Mouse (Mus musculus) splenic B cell, adult 2 months (primary cell): ENCODE measurements around the gene Tyro3.

Experiments
- DNase-seq: peaks from one replicate; pipeline ENCODE4 v3.0.0-alpha.2; 2011; ENCODE audit warnings: low read depth, low spot score
- H3K27me3 ChIP-seq: 2 replicates; pipeline ENCODE4 v1.6.1; 2012; ENCODE audit warnings: mild to moderate bottlenecking, low read length, moderate library complexity, mixed read lengths; ENCODE audit not compliant: control insufficient read depth, poor library complexity, insufficient read depth, severe bottlenecking
- H3K36me3 ChIP-seq: 2 replicates; pipeline ENCODE4 v1.6.1; 2012; ENCODE audit warnings: mild to moderate bottlenecking, low read length, moderate library complexity, mixed read lengths; ENCODE audit not compliant: control insufficient read depth, poor library complexity, insufficient read depth, severe bottlenecking

Tyro3 gene

DNA sequence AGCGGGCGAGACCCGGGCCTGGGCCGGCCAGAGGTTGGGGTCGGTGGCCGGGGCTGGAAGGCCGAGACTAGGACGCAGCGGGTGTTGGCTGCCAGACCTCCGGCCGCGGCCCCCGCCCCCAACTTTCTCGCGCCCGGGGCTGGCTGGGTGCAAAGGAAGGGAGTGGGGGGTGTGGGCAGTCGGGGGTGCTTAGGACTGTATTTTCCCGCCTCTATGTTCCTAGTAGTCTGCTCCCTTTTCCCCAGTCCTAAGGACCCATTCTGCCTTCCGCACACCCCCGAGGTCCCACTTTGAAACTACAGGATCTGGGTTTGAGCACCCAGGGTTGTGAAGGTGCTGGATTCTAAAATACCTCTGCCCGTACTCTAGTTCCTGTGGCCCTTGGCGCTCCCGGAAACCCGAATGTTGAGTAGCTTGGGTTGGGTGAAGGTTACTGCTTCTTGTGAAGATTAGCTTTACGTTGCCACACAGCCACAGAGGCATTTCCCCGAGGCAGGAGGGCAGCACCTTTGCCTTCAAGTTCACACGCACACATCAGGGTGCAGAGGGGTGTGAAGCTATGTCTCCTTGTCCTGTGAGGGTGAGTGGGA lies 2.5 kb downstream of the Tyro3 start:
- no peaks in the 10 kb centered on the region for H3K36me3 ChIP-seq
- no peaks in the 10 kb centered on the region for H3K27me3 ChIP-seq
- peak; percentile 31 for DNase-seq

DNA sequence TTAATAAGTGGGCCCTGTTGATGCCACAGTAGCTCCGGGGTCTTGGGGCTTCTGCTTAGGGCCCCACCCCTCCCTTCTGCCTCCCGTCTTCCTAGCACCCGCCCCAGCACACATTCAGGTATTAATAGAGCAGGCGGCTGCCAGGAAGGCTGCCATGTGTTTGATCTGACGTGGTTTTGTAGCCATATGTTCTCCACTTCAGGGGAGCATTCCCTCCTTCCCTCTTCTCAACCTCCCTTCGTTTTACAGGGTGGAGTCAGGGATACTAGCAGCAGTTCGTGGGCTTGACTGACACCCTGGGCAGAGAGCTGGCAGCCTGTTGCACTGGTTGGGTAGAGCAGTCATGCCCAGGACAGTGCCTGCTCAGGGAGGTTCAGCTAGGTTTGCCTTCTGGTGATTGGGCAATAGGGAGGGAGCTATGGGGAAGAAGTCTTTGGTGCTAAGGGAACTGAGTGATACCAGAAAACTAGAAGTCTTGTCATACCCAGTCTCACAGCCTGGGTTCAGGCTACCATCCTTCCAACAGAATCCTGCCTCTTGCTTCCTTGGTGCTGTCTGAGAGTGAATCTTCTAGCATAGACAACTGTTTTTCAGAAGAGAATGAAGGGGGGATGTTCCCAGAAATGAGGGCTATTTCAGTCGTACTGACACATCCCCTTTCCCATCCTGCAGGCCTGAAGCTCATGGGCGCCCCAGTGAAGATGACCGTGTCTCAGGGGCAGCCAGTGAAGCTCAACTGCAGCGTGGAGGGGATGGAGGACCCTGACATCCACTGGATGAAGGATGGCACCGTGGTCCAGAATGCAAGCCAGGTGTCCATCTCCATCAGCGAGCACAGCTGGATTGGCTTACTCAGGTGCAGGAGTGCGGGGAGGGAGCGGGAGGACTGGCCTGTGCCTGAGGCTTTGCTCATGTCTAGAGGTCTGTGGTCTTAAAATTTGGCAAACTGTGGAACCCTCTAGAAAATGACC lies 3.6 kb downstream of the Tyro3 start:
- Histone ChIP-seq H3K36me3 (no peaks in the 10 kb centered on the region), H3K27me3 (no peaks in the 10 kb centered on the region)
- no peak for DNase-seq

DNA sequence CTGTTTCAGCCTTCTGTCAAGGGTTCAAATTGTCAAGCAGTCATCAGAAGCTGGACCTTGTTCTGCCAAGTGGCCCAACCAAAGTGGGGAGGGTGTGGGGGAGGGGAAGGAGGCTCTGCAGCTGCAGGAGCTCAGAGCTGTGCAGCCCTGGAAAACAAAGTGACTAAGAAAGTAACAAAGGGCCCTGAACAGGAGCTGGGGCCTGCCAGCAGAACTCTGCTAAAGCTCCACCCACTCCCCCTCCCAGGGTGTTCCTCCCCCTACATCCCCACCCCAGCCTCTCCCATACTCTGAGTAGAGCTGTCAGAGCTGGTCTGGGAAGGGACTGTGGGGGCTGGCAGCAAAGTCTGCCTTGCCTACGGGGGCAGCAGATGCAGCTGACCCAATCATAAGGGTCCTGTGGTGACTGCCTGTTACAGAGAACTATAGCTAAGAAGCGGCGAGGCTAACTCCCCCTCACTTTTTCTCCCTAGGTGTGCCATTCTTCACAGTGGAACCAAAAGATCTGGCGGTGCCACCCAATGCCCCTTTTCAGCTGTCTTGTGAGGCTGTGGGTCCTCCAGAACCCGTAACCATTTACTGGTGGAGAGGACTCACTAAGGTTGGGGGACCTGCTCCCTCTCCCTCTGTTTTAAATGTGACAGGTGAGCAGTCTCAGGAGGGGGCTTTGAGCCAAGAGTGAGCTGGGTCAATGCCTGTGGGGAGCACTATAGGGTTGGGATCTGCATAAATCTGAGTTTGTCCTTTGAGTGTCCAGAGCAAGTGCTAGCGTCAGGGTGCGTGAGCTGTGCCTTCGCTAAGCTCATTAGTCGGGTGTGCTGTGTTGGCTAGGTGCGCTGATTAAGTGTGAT lies 5.5 kb downstream of the Tyro3 start:
- H3K27me3 ChIP-seq = no peaks in the 10 kb centered on the region
- no peak for DNase-seq

DNA sequence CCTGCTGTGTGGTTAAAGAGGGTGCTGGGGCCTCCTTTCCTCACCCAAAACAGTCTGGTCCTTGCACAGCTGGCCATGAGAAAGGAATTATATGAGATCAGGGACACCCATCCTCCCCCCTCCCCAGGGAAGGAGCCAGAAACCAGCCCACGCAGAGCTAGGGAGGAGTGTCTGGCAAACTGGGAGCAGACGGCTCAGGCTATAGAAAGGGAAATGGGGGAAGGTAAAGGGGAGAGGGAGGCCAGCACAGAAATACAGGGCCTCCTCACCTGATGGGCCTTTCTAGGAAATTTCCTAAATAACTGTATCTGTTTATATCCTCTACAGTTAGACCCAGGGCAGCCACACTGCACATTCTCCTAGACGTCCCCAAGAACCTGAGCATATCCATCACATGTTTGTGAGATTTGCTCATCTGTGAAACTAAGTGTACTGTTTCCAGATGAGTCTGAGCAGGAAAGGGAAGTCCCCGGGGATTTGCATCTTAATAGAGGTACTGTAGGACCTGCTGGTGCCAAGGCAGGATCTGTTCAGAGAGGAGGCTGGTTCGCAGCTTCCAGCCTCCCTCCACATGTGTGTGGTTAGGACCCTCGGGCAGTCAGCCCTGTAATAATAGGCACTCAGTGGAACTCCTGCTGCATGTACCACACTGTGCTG lies 6.2 kb downstream of the Tyro3 start:
- DNase-seq = no peak
- Histone ChIP-seq H3K27me3 (no peaks in the 10 kb centered on the region), H3K36me3 (no peaks in the 10 kb centered on the region)

More for the DNA sequence above, 5.5 kb downstream of the Tyro3 start:
- H3K36me3 ChIP-seq = no peaks in the 10 kb centered on the region

DNA sequence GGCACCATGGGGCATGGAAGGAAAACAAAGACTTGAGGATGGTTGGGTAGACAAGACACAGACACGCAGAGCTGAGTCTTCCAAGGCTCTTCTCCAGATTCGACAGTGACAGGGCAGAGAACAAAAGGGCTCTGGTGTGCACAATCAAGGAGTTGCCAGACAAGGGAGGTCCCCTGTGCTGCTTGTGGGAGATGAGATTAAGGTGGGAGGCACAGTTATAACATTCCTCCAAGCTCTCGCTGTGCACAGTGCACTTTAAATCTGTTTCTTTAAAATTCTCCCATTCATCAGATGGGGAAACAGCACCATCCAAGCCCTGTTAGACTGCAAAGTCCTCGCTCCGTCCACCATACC lies 6.7 kb downstream of the Tyro3 start:
- DNase-seq = no peak
- Histone ChIP-seq H3K36me3 (no peaks in the 10 kb centered on the region), H3K27me3 (no peaks in the 10 kb centered on the region)

DNA sequence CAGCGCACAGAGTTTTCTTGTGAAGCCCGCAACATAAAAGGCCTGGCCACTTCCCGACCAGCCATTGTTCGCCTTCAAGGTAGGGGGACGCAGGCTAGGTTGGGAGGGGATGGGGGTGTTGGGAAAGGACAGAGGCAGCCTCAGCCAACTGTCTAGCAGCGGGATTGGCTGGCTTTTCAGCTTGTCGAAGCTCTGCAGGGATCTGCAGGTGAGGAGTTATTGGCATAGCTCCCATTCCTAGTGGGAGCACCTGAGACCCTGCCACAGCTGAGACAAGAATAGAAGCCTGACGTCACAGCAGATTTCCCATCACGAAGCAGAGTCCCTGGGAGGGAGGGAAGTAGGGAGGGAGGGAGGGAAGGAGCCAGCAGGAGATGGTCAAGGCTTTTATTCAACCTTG lies 7.2 kb downstream of the Tyro3 start:
- no peak for DNase-seq
- Histone ChIP-seq H3K27me3 (no peaks in the 10 kb centered on the region), H3K36me3 (no peaks in the 10 kb centered on the region)

DNA sequence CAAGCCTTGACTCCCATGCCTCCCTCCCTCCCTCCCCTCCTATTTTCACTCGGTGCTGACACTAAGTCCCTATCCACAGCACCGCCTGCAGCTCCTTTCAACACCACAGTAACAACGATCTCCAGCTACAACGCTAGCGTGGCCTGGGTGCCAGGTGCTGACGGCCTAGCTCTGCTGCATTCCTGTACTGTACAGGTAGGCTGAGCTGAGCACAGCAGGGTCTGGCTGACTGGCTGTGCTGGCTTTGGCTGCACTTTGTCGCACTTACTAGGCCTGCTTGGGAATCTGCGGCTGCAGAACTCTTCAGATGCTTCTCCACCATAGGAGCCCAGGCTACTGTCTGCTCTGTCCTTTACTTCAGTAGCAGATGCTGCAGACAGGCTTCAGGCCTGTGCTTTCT lies 8.0 kb downstream of the Tyro3 start:
- H3K27me3 ChIP-seq = no peaks in the 10 kb centered on the region
- no peaks in the 10 kb centered on the region for H3K36me3 ChIP-seq
- DNase-seq = no peak

DNA sequence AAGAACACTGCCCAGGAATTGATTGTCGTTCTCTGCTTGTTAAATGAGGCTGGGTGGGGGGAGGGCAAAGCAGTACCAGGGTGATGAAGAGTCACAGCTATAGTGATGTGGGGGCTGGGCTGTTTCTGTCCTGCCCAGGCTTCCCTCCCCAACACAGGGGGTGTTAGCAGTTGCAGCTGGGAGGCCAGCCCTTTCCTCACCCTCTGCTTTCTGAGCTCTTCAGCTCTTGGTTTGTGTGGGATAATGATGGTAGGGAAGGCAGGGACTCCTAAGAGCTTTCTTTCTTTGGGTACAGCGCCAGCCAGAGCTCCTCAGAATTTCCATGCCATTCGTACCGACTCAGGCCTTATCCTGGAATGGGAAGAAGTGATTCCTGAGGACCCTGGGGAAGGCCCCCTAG lies 10.9 kb downstream of the Tyro3 start:
- no peaks in the 10 kb centered on the region for H3K36me3 ChIP-seq
- DNase-seq = no peak
- no peaks in the 10 kb centered on the region for H3K27me3 ChIP-seq

DNA sequence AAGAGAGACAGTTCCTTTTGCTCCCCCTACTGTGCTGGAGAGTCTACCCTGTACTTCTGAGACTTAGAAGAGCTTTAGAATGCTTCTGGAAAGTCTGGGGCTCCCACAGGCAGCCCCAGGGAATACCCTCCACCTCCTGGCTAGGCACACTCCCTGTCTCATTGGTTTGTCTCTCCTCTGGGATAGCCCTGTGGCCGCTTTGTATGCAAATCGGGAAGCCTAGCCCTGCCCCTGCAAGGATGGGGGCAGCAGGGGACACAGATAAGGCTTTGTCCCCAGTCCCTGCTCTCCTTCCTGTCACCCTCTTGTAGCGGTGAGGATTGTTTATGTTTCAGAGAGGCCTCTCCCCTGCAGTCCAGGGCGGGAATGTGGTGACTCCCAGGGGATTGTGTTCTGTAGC lies 11.3 kb downstream of the Tyro3 start:
- no peak for DNase-seq
- H3K27me3 ChIP-seq = no peaks in the 10 kb centered on the region
- H3K36me3 ChIP-seq = no peaks in the 10 kb centered on the region

DNA sequence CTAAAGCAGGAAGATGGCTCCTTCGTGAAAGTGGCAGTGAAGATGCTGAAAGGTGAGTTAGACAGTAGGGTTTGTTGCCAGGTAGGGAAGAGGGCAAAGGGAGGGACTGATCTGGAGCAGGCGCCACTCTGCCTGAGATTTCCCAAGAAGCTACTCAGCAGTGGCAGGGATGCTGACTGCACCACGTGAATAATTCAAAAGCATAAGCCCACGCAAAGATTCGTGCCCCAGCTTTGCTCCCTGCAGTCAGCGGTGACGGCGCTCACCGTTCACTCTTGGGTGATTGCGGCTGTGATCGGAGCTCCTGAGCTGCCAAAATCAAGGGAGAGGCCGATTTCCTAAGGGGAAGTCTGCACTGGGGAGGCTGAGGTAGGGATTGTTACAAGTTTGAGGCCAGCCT lies 13.4 kb downstream of the Tyro3 start:
- DNase-seq = no peak
- H3K36me3 ChIP-seq = no peaks in the 10 kb centered on the region
- H3K27me3 ChIP-seq = no peaks in the 10 kb centered on the region

DNA sequence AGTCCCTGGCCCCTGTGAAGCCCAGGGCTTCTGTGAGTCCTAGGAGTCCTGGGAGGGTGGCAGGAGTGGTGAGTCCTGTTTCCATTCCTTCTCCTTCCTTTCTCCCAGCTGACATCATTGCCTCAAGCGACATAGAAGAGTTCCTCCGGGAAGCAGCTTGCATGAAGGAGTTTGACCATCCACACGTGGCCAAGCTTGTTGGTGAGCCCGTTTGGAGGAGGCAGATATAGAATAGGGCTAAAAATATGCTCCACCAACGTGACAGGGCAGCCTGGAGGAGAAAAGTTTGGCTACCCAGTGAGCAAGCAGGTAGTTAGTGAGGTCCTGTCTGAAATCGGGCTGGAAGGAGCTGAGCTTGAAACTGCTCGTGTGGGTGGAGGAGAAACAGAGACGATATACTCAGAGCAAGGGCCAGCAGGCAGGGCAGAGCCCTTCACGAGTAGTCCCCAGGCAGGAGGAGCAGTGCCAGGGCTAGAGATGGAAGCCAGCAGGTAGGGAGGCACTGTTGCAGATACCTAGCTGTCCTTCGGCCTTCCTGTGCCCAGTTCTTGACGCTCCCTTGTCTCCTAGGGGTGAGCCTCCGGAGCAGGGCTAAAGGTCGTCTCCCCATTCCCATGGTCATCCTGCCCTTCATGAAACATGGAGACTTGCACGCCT lies 14.1 kb downstream of the Tyro3 start:
- H3K27me3 ChIP-seq = no peaks in the 10 kb centered on the region
- DNase-seq = no peak
- no peaks in the 10 kb centered on the region for H3K36me3 ChIP-seq

DNA sequence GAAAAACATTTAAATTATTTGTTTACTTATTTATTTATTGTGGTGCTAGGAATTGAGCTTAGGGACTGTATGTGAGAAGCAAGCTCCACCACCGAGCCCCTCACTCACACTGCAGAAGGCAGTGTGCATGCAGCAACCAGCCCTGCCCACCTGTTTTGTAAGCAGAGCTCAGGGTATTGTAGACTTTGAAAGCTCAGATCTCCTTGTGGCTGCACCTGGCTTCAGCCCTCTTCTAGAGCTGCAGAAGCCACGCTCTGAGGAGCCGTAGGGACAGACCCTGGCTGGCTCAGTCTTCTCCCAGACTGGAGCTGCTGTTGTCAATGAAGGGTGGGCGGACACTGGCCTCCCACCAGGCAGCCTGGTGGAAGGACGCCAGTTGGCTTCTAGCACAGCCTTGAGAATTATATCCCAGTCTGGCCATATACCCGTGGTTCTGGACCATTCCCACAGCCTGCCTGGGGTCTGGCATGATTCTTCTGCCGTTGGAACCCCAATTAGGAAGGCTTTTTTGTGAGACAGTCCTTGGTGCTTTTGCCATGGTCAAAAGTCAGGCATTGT lies 16.9 kb downstream of the Tyro3 start:
- no peak for DNase-seq
- Histone ChIP-seq H3K36me3 (no peaks in the 10 kb centered on the region), H3K27me3 (no peaks in the 10 kb centered on the region)

DNA sequence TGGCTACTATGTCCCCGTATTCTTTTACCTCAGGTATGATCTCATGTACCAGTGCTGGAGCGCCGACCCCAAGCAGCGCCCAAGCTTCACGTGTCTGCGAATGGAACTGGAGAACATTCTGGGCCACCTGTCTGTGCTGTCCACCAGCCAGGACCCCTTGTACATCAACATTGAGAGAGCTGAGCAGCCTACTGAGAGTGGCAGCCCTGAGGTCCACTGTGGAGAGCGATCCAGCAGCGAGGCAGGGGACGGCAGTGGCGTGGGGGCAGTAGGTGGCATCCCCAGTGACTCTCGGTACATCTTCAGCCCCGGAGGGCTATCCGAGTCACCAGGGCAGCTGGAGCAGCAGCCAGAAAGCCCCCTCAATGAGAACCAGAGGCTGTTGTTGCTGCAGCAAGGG lies 19.1 kb downstream of the Tyro3 start:
- Histone ChIP-seq H3K27me3 (no peaks in the 10 kb centered on the region), H3K36me3 (no peaks in the 10 kb centered on the region)
- DNase-seq = no peak

DNA sequence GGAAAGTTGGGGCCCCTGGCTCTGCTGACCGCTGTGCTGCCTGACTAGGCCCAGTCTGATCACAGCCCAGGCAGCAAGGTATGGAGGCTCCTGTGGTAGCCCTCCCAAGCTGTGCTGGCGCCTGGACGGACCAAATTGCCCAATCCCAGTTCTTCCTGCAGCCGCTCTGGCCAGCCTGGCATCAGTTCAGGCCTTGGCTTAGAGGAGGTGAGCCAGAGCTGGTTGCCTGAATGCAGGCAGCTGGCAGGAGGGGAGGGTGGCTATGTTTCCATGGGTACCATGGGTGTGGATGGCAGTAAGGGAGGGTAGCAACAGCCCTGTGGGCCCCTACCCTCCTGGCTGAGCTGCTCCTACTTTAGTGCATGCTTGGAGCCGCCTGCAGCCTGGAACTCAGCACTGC lies 19.5 kb downstream of the Tyro3 start:
- no peaks in the 10 kb centered on the region for H3K27me3 ChIP-seq
- no peaks in the 10 kb centered on the region for H3K36me3 ChIP-seq
- no peak for DNase-seq
